Mouse (Mus musculus) heart, adult 18-20 months (tissue): ENCODE results near the gene Krtap4-7. TPM values are rescaled to one million over a fixed set of nuclear protein-coding genes. Genes with fewer than 3 reads are reported as not detected.
"Not testable (repeated sequence)": the region's sequence is repeated elsewhere in the genome, so short reads cannot be mapped to it uniquely, and the experiment has no call there.

Experiments
- DNase-seq, 2 experiments: peaks; one replicate each; pipeline ENCODE4 v3.0.0; 2021 to 2022; ENCODE audit warnings: mixed read lengths in 1 of 2
- long read RNA-seq, 2 experiments: library from polyadenylated mRNA; stranded (forward); transcript quantifications; one replicate each; pipeline ENCODE4 v2.0.0; 2021
- total RNA-seq, 2 experiments: library from RNA; stranded (reverse); gene quantifications; 2 replicates each; pipeline ENCODE4 v1.2.3; 2021

Gene Krtap4-7
- total RNA-seq, result not detected
- long read RNA-seq, experiment 1, result 0 reads
- long read RNA-seq, experiment 2, result 0 reads

GRCm38 (mm10) chr11:99643635-99644139 is at the start of gene Krtap4-7:
Gene Krtap4-7, minus strand, starts transcription at chr11:99644089.
- DNase-seq, result not testable (repeated sequence)

- DNase-seq, result no peak
Observed at GRCm38 (mm10) chr11:99690463-99690862, 46.6 kb upstream of the Krtap4-7 start, which contains the start of gene Gm14190. Gene Gm14190, minus strand, starts transcription at chr11:99690740.

DNA sequence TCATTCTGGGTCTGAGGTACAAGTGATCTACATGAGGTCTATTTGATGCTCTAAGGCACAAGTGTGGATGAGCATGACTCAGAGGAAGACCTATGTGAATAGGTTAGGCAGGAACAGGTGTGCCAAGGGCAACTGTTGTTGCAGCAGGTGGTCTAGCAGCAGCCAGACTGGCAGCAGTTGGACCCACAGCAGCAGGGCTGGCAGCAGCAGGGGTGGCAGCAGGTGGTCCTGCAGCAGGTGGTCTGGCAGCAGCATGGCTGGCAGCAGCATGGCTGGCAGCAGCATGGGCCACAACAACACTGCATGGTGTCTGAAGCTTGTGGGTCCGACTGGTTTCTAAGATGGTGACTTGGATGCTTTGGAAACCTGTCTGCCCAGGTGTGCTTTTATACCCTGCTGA is 41.3 kb upstream of the Krtap4-7 start:
- DNase-seq, result not testable (repeated sequence)

- no peak for DNase-seq
Observed at GRCm38 (mm10) chr11:99683481-99683880, 39.6 kb upstream of the Krtap4-7 start.

- DNase-seq, result no peak
Observed at GRCm38 (mm10) chr11:99665860-99666259, 22.0 kb upstream of the Krtap4-7 start, which contains the start of gene Krtap4-6. Gene Krtap4-6, minus strand, starts transcription at chr11:99665960.

DNA sequence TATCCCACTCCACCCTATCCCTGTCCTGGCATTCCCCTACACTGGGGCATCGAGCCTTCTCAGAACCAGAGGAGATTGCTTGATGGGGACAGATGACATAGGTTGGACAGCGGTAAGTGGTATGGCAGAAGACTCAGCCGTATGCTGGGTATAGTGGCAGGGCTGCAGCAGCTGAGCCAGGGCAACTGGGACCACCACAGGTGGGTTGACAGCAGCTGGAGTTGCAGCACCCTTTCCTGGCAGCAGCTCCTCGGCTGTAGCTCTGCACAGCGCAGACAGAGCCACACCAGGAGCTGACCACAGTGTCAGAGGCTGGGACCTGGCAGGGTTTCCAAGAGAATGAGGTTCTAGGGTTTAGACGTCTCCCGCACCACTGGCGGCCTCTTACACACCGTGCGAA is 18.9 kb upstream of the Krtap4-7 start:
- no peak for DNase-seq

DNA sequence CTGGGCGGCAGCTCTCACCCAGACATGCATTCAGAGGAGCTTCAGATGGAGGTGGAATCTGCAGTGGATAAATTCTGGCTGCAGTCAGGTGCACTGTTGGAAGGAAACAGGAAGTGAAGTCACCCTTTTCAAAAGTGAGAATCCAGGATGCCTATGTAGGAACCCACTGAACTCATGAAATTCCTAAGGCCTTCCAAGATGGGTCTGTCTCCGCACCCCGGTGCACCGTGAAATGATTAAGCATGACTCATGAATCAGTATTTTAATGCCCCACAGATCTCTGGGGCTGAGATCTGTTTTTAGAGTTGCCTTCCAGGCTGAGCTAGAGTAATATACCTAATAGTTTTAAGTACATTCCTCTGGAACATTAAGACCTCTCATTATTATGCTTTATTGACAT is 15.4 kb upstream of the Krtap4-7 start:
- no peak for DNase-seq

- not testable (repeated sequence) for DNase-seq
Observed at GRCm38 (mm10) chr11:99658467-99659010, 14.7 kb upstream of the Krtap4-7 start, which contains the start of gene Gm11563. Gene Gm11563, minus strand, starts transcription at chr11:99658960.

DNA sequence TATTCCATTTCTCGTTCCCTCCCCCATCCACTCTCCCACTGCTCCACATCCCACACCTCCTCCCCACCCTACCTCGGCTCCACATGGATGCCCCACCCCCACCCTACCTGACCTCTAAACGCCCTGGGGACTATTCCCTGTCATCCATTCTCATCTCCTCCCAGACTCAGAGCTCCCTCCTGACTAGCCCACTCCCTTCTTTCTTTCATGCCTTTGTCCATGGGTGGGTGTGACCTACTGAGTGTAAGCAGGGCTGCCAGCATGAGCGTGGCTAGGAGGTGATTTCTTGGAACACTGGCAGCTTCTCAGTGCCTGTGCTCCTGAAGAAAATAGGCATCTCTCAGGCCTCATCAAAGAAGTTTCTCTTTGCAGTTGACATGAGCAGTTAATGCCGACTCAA is 13.2 kb upstream of the Krtap4-7 start:
- no peak for DNase-seq

GRCm38 (mm10) chr11:99650136-99650535 is 6.2 kb upstream of the Krtap4-7 start, which contains the start of gene Gm11555:
Gene Gm11555, minus strand, starts transcription at chr11:99650236.
- no peak for DNase-seq

- DNase-seq, result no peak
Observed at GRCm38 (mm10) chr11:99646444-99646843, 2.6 kb upstream of the Krtap4-7 start.

DNA sequence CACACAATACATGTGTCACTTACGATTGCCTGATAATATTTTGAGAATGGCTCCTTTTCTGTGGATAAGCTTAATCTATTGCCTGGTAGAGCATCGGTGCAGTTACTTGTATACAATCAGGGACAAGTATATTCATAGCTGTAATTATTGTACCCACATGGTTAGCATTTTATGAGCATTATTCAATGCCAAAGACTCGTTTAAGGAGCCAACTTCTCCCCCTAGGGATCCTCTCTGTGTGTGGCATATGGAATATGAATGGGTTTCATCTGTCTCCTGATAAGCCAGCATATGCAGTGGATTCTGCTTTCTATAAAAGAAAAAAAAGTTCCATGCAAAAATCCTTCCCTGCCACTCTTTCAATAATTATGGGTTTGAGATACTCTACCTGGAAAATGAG is 462 bp upstream of the Krtap4-7 start:
- DNase-seq, result no peak

GRCm38 (mm10) chr11:99640926-99641325 is 3.0 kb downstream of the Krtap4-7 start:
- DNase-seq, result no peak

DNA sequence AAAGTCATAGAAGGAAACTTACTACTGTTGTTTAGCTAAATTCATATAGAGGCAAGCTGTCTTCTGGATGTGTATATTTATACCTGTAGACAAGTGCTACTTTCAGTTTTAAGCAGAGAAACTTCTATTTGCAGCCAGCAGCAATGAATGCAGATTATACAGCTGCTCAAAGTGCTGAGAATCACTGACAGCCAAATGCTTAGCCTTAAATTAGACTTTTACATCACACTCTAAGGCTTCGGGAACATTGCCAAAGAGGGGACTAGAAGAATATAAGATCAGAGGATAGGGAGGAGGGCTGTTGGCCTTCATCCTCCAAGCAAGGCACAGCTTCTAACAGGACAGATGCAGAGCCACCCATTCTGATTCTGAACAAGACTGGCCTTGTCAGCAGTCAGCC is 6.8 kb downstream of the Krtap4-7 start:
- DNase-seq, result no peak

DNA sequence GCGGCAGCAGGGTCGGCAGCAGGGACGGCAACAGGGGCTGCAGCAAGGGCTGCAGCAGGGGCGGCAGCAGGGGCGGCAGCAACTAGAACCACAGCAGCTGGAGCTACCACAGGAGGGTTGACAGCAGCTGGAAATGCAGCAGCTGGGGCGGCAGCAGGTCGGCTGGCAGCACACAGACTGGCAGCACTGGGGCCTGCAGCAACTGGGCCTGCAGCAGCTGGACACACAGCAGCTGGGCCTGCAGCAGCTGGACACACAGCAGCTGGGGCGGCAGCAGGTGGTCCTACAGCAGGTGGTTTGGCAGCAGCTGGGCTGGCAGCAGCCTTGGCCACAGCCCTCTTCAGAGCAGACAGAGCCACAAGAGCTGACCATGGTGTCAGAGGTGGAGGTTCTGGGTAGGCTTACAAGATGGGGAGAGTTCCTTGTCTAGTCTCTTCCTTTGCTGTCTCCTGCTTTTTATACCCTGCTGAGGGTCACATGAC is 9.2 kb downstream of the Krtap4-7 start, which contains the start of gene Krtap4-2:
TSS of gene Krtap4-2 (minus strand) at position 432 of the 482 bp plus-strand sequence.
- no peak for DNase-seq

DNA sequence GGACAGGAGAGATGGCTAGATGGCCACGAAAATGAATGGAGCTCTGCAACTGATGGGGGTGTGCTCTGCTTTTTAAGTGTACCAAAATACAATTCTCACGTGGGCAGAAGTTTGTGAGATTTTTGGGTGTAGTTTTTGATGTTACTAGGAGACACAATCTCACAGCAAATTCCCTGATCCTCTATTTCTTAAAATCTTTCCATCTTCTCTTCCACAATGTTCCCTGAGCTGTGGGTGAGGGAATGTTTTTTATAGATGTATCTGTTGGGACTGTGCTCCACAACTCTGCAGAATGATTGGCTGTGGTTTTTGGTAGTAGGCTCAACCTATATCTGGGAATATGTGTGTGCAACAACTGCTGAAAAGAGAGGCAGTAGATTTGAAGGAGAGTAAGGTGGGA is 10.6 kb downstream of the Krtap4-7 start:
- DNase-seq, result no peak

- no peak for DNase-seq
Observed at GRCm38 (mm10) chr11:99630890-99631289, 13.0 kb downstream of the Krtap4-7 start.

- no peak for DNase-seq
Observed at GRCm38 (mm10) chr11:99628138-99628537, 15.8 kb downstream of the Krtap4-7 start, which contains the start of gene Krtap4-1. Gene Krtap4-1, minus strand, starts transcription at chr11:99628238.

GRCm38 (mm10) chr11:99620335-99620734 is 23.6 kb downstream of the Krtap4-7 start, which contains the start of gene Gm11562:
Gene Gm11562, minus strand, starts transcription at chr11:99620435.
- no peak for DNase-seq

GRCm38 (mm10) chr11:99614796-99615363 is 29.0 kb downstream of the Krtap4-7 start, which contains the start of gene Krtap2-4:
Gene Krtap2-4, minus strand, starts transcription at chr11:99614846.
- no peak for DNase-seq

DNA sequence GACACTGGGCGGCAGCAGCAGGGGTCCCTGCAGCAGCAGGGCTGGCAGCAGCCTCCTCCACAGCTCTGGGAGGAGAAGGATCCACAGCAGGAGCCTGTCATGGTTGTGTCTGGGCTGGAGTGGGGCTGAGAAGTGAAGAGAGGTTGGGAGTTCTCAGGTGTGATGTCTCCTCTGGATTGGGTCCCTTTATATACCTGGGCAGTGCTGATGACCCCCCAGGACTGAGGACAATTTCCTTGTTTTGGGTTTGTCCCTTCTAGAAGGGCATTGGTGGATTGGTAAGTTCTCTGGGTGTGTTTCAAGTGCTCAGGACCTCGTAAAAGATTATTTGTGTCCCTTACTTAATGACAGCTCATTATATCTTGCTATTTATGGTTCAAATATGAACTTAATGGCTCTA is 33.8 kb downstream of the Krtap4-7 start, which contains the start of gene Gm11937:
TSS of gene Gm11937 (minus strand) at position 101 of the 400 bp plus-strand sequence.
- DNase-seq, result not testable (repeated sequence)

DNA sequence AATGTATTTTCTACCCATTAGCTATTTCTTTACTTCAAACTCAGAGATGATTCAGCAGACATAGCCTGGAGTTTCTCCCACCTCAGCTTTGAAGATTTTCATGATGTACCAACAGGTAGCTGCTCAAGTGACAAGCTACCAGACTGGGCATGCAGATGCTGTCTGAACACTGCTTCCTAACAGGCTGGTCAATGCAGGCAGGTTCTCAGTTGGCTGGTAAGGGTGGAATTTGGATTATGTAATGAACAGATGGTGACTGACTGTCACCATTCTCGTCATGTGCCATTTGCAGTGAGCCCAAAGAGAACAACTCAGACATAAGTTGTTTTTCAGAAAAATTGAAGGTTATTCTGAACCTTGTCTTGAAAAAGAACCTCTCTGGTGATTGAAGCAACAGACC is 34.8 kb downstream of the Krtap4-7 start:
- DNase-seq, result no peak

DNA sequence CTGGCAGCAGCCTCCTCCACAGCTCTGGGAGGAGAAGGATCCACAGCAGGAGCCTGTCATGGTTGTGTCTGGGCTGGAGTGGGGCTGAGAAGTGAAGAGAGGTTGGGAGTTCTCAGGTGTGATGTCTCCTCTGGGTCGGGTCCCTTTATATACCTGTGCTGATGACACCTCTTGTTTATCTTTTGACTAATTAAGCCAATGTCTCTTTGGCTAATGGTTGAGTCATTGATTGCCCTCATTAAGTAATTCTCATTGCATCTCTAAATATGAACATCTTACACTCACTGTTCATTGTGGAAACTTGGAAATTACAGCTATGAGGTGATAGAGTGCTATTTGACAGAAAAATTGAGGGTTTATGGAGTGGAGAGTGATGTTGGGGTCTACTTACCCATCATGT is 40.7 kb downstream of the Krtap4-7 start, which contains the start of gene Gm11938:
TSS of gene Gm11938 (minus strand) at position 101 of the 400 bp plus-strand sequence.
- not testable (repeated sequence) for DNase-seq
